Mouse (Mus musculus): ENCODE measurements at regions not wholly inside any gene's neighbourhood (a gene's known extent, or its start where the extent isn't known, plus 50 kb on each side); places are given as distances from the start of the nearest gene placed in this dataset.

GRCm38 (mm10) chr17:4296521-4297155 is 600.6 kb upstream of the Nox3 start:
- DNase-seq (ENCODE audit: low spot score in 2 of 2): no peak

GRCm38 (mm10) chr17:4297156-4297535 is 601.1 kb upstream of the Nox3 start:
- DNase-seq (ENCODE audit: low spot score in 2 of 2): no peak

DNA sequence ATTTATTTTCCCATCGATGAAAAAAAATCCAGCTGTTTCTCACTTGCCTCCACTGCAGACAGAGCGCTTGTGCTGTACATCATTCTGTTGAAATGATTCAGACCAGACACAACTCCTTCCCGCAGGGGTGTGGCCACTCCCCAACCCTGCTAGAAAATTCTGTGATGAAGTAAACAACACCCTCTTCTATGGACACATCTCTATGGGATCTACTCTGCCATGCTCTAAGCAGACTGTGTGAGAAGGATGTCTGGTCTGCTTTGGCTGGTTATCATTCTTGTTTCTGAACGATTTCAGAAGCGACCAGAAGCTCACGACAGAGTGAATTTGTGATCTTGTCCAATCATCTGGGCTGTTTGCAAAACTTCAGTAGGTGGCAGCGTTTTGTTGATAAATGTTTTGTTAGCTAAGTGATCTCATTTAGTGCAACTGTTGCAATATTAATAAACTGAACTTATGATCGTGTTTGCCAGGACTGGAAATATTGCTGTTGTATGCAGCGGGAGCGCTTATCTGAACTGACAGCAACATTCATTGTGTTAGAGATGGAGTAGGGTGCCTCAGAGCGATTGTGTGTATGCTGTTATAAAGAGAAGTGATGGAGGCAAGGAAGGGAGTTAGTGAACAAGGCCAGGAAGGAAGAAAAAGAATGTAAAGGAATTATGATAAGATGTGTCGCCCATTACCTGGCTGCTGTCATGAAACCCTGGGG is 605.2 kb upstream of the Nox3 start:
- DNase-seq (ENCODE audit: low spot score in 2 of 2): no peak

DNA sequence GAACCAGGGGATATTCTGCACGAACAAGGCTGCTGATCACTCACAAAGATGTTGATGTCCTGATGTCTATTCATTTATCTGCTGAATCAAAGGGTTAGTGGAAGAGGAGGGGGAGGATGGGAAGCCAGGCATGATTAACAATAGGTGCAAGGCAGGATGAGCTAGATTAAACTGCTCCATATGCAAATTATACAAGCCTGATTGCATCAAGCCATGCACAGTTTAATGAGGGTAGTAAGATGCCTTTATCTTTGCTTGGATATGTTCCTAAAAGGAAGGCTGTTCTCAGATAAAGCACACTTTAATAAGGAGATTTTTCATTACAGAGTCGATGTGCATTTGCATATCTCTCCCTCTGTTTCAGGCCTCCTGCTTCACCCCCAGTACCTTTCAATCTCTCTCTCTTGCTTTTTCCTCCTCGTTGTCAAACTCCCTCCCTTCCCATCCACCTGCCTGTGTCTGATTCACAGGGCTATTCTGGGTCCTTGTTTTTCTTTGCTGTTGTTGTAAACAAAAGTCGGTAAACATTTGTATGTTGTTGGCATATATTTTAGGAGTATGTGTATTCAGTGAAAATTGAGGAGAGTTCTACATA is 615.8 kb upstream of the Nox3 start:
- DNase-seq (ENCODE audit: low spot score in 2 of 2): no peak

DNA sequence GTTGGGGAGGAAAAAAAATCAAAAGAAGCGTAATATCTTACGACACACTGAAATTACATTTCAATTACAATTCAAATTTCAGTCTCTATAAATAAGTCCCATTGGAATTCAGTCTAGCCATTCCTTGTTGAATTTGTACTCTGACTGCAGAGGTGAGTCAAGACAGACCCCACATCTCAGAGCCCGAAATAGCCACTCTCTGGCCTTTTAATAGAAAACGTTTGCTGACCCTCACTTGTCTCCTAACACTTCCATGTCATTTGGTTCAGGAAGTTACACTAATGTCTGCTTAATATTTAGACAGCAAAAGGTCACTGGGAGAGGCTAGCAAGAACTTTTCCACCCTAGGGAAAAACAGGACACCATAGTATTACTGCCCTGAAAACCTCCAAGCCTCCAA is 623.1 kb upstream of the Nox3 start:
- no peak for DNase-seq (ENCODE audit: low spot score in 2 of 2)

- DNase-seq (ENCODE audit: low spot score in 2 of 2): no peak
Measured at GRCm38 (mm10) chr17:4328810-4329209, 632.7 kb upstream of the Nox3 start.

GRCm38 (mm10) chr17:4331650-4332049 is 635.6 kb upstream of the Nox3 start:
- no peak for DNase-seq (ENCODE audit: low spot score in 2 of 2)

- DNase-seq (ENCODE audit: low spot score in 2 of 2): no peak
Measured at GRCm38 (mm10) chr17:4333091-4333490, 637.0 kb upstream of the Nox3 start.

GRCm38 (mm10) chr17:4353018-4353417 is 641.1 kb upstream of the Arid1b start:
- no peak for DNase-seq (ENCODE audit: low spot score in 2 of 2)

- no peak for DNase-seq (ENCODE audit: low spot score in 2 of 2)
Measured at GRCm38 (mm10) chr17:4355506-4356218, 638.5 kb upstream of the Arid1b start.

- no peak for DNase-seq (ENCODE audit: low spot score in 2 of 2)
Measured at GRCm38 (mm10) chr17:4360413-4361320, 633.5 kb upstream of the Arid1b start.

- DNase-seq (ENCODE audit: low spot score in 2 of 2): no peak
Measured at GRCm38 (mm10) chr17:4365811-4366210, 628.3 kb upstream of the Arid1b start.

- DNase-seq (ENCODE audit: low spot score in 2 of 2): no peak
Measured at GRCm38 (mm10) chr17:4380449-4380848, 613.7 kb upstream of the Arid1b start.

DNA sequence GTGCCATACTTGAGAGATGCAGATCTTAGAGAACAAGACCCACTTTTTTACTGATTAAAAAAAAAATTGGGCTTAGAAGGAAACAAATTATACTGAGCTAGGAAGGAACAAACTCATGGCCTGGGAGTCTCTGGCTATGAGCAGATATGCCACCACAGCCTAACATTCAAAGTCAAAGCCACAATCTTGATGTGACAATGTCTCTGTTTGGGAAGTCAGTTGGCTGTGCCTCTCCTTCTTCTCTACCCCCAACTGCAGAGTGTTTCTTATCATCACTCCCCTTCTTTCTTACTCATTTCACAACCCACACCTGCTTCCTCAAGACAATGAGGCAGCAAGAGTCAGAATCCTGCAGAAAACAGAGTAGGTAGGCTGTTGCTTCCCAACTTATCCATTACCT is 613.3 kb upstream of the Arid1b start:
- DNase-seq (ENCODE audit: low spot score in 2 of 2): no peak

GRCm38 (mm10) chr17:4381896-4382685 is 612.0 kb upstream of the Arid1b start:
- DNase-seq (ENCODE audit: low spot score in 2 of 2): no peak

- no peak for DNase-seq (ENCODE audit: low spot score in 2 of 2)
Measured at GRCm38 (mm10) chr17:4382716-4383115, 611.4 kb upstream of the Arid1b start.

GRCm38 (mm10) chr17:4387616-4388015 is 606.5 kb upstream of the Arid1b start:
- no peak for DNase-seq (ENCODE audit: low spot score in 2 of 2)

DNA sequence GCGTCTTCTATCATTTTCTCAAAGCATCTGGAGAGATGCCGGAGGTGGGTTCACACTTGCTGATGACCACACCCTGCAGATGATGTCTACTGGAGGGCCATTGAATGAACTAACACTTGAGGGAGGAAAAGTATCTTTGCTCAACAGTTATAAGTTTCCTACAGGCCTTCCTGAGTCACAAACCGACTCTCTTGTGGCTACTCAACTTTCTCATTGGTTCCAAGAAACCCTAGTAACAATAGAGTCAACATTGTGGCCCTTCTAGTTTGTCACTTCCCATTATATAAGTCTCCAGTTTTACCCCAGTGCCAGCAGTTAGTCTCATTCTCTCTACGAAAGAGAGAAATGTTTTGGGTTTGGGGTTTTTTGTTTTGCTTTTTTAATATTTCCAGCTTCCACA is 604.1 kb upstream of the Arid1b start:
- no peak for DNase-seq (ENCODE audit: low spot score in 2 of 2)

DNA sequence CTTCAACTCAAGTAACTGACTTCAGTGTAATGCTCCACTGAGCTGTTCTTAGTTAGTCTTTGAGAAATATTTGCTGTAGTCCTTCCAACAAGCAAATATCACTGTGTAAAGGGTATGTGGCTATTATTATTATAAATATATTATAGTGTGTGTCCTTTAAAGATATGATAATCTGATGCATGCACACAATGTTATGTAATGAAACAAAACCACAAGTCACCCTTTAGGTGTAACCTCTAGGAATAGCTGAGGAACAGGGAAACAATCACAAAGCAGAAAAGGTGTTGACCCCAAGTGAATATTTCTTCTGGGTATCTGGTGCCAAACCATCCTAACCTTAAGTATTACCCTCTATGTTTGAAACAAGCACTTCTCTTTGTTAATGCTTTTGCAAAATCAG is 603.6 kb upstream of the Arid1b start:
- no peak for DNase-seq (ENCODE audit: low spot score in 2 of 2)

DNA sequence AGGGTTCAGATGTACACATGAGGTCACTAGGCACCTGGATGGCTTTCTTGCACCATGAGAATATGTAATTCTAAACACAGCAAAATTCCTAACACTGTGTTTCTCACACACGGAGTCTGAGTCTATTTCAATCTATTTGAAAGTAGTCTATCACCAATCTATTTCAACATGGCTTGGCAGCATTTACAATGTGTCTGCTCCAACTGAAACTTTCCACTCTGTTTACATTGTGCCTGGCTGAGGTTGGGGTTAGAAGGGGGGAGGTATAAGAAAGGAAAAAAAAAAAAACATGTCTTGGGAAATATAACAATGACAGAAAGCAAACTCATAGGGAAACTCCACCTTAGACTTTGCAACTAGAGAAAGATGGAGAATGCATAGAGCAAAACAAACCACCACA is 602.9 kb upstream of the Arid1b start:
- DNase-seq (ENCODE audit: low spot score in 2 of 2): no peak

- DNase-seq (ENCODE audit: low spot score in 2 of 2): no peak
Measured at GRCm38 (mm10) chr17:4396119-4396518, 598.0 kb upstream of the Arid1b start.

All from thymus, postnatal 10 days (tissue).